Mouse (Mus musculus): Measurements from ENCODE around the gene Pim2. TPM values are rescaled to one million over a fixed set of nuclear protein-coding genes. Genes with fewer than 3 reads are reported as not detected.
A peak's percentile ranks its signal among the peaks of the same experiment; 100 is the strongest.

Gene Pim2
- polyA plus RNA-seq, 1 experiment from 2014 or later, result 5.9 TPM

DNA sequence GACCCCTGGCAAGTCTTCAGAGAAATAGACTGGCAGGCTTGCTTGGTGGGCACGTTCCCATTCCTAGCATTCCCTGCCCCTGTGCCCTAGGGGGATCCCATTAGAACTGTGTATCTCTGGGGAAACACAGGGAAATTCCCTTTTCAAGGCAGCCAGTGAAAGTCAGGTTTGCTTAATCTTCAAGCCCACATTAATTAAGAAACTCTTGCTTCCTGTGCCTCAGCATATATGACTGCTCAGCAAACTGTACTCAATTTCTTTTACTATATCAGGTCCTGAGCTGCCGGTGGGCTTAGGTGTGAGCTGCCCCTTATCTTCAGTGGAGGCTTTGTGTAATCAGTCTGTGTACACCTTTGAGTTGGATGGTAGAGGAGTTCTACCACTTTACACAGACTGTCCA lies 12.3 kb upstream of the Pim2 start:
- 48% methylated on average over 2 of the region's 2 CpGs for WGBS
- Histone ChIP-seq H3K4me2 (no peak overlapping the region), H3K9ac (no peak overlapping the region), H3K27me3 (replicated peaks) (no peaks in the 10 kb centered on the region), H3K9me3 (no peaks in the 10 kb centered on the region), H3K4me1 (0 out of 2 replicates have a peak, but pooled peaks cover 9% of the 10 kb centered on the region), H3K27ac (replicated peaks) (no peak overlapping the region), H3K4me3 (no peak overlapping the region), H3K36me3 (peaks cover 11% of the 10 kb centered on the region)
- ATAC-seq (ENCODE audit: extremely low read depth, insufficient number of reproducible peaks, low FRiP score, low TSS enrichment), result no peak

- 89% methylated on average over 1 of the region's 1 CpGs for WGBS
- H3K4me3 ChIP-seq, result no peak overlapping the region
- H3K9me3 ChIP-seq, result no peaks in the 10 kb centered on the region
- no peak overlapping the region for H3K9ac ChIP-seq
- peaks cover 20% of the 10 kb centered on the region for H3K36me3 ChIP-seq
- H3K27ac ChIP-seq (replicated peaks), result no peak overlapping the region
- H3K4me1 ChIP-seq, result 0 out of 2 replicates have a peak, but pooled peaks cover 9% of the 10 kb centered on the region
- H3K4me2 ChIP-seq, result no peak overlapping the region
- ATAC-seq (ENCODE audit: extremely low read depth, insufficient number of reproducible peaks, low FRiP score, low TSS enrichment), result no peak
- no peaks in the 10 kb centered on the region for H3K27me3 ChIP-seq (replicated peaks)
Measured at GRCm38 (mm10) chrX:7867141-7867540, 10.9 kb upstream of the Pim2 start.

DNA sequence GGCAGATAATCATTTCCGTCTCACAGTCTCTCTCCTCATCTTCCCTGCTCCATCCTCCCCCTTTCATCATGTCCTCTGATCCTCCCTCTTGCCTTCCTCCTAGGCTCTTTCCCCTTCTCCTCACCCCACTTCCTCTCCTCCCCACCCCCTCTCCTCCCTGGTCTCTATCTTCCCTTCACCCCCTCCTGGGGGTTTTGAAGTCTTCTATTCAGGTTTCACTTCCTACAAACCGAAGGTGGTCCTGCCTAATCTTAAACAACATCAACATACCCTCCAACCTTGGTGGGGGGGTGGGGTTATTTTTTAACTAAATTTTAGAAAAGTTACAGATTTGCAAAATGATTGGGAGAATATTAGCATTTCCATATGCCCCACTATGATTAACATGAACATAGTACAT lies 9.6 kb upstream of the Pim2 start:
- no peaks in the 10 kb centered on the region for H3K27me3 ChIP-seq (replicated peaks)
- H3K27ac ChIP-seq (replicated peaks), result no peak overlapping the region
- no peak overlapping the region for H3K9ac ChIP-seq
- ATAC-seq (ENCODE audit: extremely low read depth, insufficient number of reproducible peaks, low FRiP score, low TSS enrichment), result no peak
- peaks cover 30% of the 10 kb centered on the region for H3K36me3 ChIP-seq
- no peaks in the 10 kb centered on the region for H3K9me3 ChIP-seq
- WGBS, result 52% methylated on average over 2 of the region's 2 CpGs
- no peak overlapping the region for H3K4me3 ChIP-seq
- 0 out of 2 replicates have a peak, but pooled peaks cover 9% of the 10 kb centered on the region for H3K4me1 ChIP-seq
- H3K4me2 ChIP-seq, result no peak overlapping the region

DNA sequence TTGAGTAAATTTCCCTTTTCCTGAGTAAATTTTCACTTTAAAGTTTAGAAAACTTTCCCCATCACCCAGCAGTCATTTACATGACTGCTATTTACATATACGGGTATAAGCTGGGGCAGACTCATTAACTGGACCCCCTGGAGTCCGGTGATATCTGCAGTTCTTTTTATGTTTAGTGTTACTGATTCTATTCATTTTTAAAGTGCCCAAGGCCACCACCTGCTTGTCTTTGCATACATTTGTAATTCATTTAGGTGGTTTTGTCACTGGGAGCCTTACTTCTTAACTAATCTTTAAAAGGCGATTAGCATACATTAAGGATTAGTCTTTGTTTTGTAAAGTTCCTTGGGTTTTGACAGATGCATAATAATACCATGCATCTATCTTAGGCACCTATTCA lies 8.2 kb upstream of the Pim2 start:
- Histone ChIP-seq H3K27ac (replicated peaks) (no peak overlapping the region), H3K4me3 (no peak overlapping the region), H3K27me3 (replicated peaks) (no peaks in the 10 kb centered on the region), H3K9ac (no peak overlapping the region), H3K9me3 (no peaks in the 10 kb centered on the region), H3K4me1 (0 out of 2 replicates have a peak, but pooled peaks cover 9% of the 10 kb centered on the region), H3K36me3 (peaks cover 42% of the 10 kb centered on the region), H3K4me2 (no peak overlapping the region)
- 41% methylated on average over 3 of the region's 3 CpGs for WGBS
- ATAC-seq (ENCODE audit: extremely low read depth, insufficient number of reproducible peaks, low FRiP score, low TSS enrichment), result no peak

DNA sequence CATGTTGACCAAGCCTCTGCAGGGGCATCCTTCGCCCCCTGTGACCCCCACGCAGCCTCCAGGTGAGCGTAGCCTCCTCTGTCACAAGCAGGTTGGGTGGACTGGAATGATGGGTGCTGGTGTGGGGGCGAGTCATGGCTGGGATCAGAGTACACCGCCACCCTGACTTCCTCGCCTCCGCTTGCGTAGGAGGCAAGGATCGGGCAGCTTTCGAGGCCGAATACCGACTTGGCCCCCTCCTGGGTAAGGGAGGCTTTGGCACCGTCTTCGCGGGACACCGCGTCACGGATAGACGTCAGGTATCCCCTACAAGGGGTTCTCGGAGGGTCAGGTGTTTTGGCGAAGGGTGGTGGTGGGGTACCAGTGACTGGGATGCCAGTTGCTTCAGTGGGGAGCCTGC lies 433 bp downstream of the Pim2 start:
- 0 out of 2 replicates have a peak, but pooled peaks have one; percentile 51 for ATAC-seq (ENCODE audit: extremely low read depth, insufficient number of reproducible peaks, low FRiP score, low TSS enrichment)
- H3K36me3 ChIP-seq, result peaks cover 24% of the 10 kb centered on the region
- no peak overlapping the region for H3K27ac ChIP-seq (replicated peaks)
- peak overlapping the region; percentile 81 for H3K4me2 ChIP-seq
- H3K4me3 ChIP-seq, result peak overlapping the region; percentile 54
- H3K9me3 ChIP-seq, result no peaks in the 10 kb centered on the region
- peak overlapping the region; percentile 75 for H3K9ac ChIP-seq
- peaks cover 13% of the 10 kb centered on the region; the same call in 1 of the 2 replicates for H3K4me1 ChIP-seq
- no peaks in the 10 kb centered on the region for H3K27me3 ChIP-seq (replicated peaks)
- 13% methylated on average over 21 of the region's 21 CpGs for whole genome bisulfite sequencing

DNA sequence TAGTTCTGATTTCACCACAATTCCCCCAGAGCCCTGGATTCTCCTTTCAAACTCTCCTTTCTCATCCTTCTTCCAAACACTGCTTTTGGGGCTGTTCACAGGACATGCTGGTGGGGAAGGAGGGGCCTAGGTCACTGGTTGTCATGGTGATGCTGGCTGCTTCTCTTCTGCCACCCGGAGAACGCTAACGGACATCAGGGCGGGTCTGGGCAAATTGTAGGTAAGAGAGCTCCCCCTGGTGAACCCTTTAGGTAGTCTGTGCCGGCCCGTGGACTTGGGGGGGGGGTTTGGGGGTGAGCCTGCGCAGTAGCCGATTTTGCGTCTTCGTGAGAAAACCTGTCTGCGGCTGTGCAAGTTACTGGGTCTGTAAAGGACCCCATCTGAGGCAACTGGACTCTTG lies 1.8 kb downstream of the Pim2 start:
- H3K9ac ChIP-seq, result 0 out of 2 replicates have a peak overlapping the region, but pooled peaks have one; percentile 19
- peaks cover 12% of the 10 kb centered on the region; the same call in 1 of the 2 replicates for H3K36me3 ChIP-seq
- H3K4me2 ChIP-seq, result peak overlapping the region; percentile 81
- ATAC-seq (ENCODE audit: extremely low read depth, insufficient number of reproducible peaks, low FRiP score, low TSS enrichment), result no peak
- no peak overlapping the region for H3K27ac ChIP-seq (replicated peaks)
- WGBS, result 5% methylated on average over 11 of the region's 11 CpGs
- peaks cover 15% of the 10 kb centered on the region for H3K4me1 ChIP-seq
- H3K4me3 ChIP-seq, result peak overlapping the region; percentile 23; the same call in 1 of the 2 replicates
- no peaks in the 10 kb centered on the region for H3K27me3 ChIP-seq (replicated peaks)
- H3K9me3 ChIP-seq, result no peaks in the 10 kb centered on the region

GRCm38 (mm10) chrX:7883841-7884567 lies 5.9 kb downstream of the Pim2 start, which contains the start of gene Slc35a2:
Gene Slc35a2 (plus strand): TSS chrX:7884028.
- Histone ChIP-seq H3K4me1 (peaks cover 12% of the 10 kb centered on the region), H3K4me2 (peak within 1 kb of the TSS; percentile 72), H3K27me3 (replicated peaks) (no peaks in the 10 kb centered on the region), H3K9me3 (no peaks in the 10 kb centered on the region), H3K9ac (peak within 1 kb of the TSS; percentile 77), H3K27ac (replicated peaks) (peak within 1 kb of the TSS; percentile 87), H3K36me3 (peaks cover 9% of the 10 kb centered on the region; the same call in 1 of the 2 replicates), H3K4me3 (peak within 1 kb of the TSS; percentile 65)
- WGBS, result 6% methylated on average over 49 of the region's 49 CpGs
- ATAC-seq (ENCODE audit: extremely low read depth, insufficient number of reproducible peaks, low FRiP score, low TSS enrichment), result peak; percentile 85

GRCm38 (mm10) chrX:7898211-7898610 lies 20.1 kb downstream of the Pim2 start:
- no peaks in the 10 kb centered on the region for H3K9me3 ChIP-seq
- no peak overlapping the region for H3K27ac ChIP-seq (replicated peaks)
- peaks cover 10% of the 10 kb centered on the region for H3K4me1 ChIP-seq
- no peaks in the 10 kb centered on the region for H3K27me3 ChIP-seq (replicated peaks)
- no peak for ATAC-seq (ENCODE audit: extremely low read depth, insufficient number of reproducible peaks, low FRiP score, low TSS enrichment)
- peak overlapping the region; percentile 80 for H3K9ac ChIP-seq
- WGBS, result 23% methylated on average over 13 of the region's 13 CpGs
- H3K36me3 ChIP-seq, result peaks cover 30% of the 10 kb centered on the region
- peak overlapping the region; percentile 71 for H3K4me2 ChIP-seq
- peak overlapping the region; percentile 67 for H3K4me3 ChIP-seq

DNA sequence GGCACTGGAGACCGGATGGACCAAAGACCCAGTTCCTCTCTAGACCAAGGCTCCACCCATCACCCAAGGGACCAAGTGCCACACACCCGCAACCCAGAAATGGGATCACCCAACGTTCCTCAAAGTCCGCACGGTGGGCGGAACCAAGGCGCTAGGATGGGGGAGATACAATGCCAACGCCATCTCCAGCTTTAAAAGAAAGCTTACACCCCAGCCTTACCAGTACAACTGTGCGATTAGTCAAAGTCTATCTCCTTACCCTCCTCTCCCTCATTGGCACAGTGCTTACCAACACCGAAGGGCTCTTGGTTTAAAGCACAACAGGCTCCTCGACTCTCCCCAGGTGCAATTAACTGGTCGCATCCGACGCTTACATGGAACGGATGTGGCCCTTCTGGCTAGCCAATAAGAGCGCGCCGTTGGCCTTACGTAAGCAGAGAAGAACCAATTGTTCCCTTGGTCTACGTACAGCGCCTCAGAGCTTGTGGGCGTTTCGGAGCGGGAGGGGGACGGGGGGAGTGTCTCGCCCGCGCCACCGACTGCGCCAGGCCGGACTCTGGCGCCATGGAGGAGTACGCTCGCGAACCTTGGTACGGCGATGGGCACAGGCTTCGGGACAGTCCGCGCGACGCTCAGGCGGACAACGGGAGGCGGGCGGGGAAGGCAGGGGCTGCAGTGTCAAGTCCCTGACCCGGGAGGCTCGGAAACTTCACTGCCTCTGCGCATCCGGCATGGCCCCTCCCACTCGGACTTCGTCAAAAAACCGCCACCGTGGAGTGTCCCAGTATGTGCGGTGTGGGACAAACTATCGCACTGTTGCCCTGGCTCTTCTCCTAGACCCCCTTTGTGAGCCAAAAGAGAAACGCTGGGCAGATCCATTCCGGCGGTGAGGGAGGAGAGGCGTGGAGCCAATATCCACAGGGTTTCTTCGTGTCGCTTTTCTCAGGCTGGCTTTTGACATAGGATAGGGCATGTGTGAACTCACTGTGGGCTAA lies 21.1 kb downstream of the Pim2 start, which contains the start of the genes Pqbp1 and Timm17b:
Gene Pqbp1 (minus strand): TSS at position 390 of the 995 bp plus-strand sequence.
Gene Timm17b (plus strand): TSS at position 478 of the 995 bp plus-strand sequence.
- Histone ChIP-seq H3K27ac (replicated peaks) (peak within 1 kb of the TSS; percentile 82), H3K9ac (peak within 1 kb of the TSS; percentile 82), H3K27me3 (replicated peaks) (no peaks in the 10 kb centered on the region), H3K36me3 (peaks cover 27% of the 10 kb centered on the region), H3K9me3 (no peaks in the 10 kb centered on the region), H3K4me1 (peaks cover 10% of the 10 kb centered on the region), H3K4me2 (peak within 1 kb of the TSS; percentile 71), H3K4me3 (peak within 1 kb of the TSS; percentile 67)
- peak; percentile 98 for ATAC-seq (ENCODE audit: extremely low read depth, insufficient number of reproducible peaks, low FRiP score, low TSS enrichment)
- WGBS, result 7% methylated on average over 62 of the region's 62 CpGs

DNA sequence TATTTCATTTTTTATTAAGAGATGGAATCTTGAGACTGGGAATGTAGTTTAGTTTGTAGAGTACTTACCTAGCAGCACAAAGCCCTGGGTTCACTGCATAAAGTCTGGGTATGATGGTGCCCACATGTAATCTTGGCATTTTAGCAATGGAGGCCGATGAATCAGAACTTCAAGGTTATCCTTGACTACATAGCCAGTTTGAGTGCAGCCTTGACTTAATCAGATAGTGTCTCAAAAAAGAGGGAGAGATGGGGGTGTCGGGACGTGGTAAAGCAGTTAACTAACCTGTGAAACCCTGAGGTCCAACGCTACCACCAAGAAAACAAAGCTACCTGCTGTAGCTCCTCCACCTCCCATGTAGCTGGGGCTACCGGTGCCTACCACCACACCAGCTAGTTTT lies 26.4 kb downstream of the Pim2 start:
- Histone ChIP-seq H3K4me1 (peaks cover 4% of the 10 kb centered on the region; the same call in 1 of the 2 replicates), H3K4me2 (no peak overlapping the region), H3K4me3 (no peak overlapping the region), H3K9ac (no peak overlapping the region), H3K27me3 (replicated peaks) (no peaks in the 10 kb centered on the region), H3K27ac (replicated peaks) (no peak overlapping the region), H3K36me3 (peaks cover 18% of the 10 kb centered on the region), H3K9me3 (no peaks in the 10 kb centered on the region)
- no peak for ATAC-seq (ENCODE audit: extremely low read depth, insufficient number of reproducible peaks, low FRiP score, low TSS enrichment)
- WGBS, result 85% methylated on average over 5 of the region's 5 CpGs

GRCm38 (mm10) chrX:7907735-7908134 lies 29.7 kb downstream of the Pim2 start, which contains the start of gene Gm10491:
Gene Gm10491 (minus strand): TSS chrX:7907835.
- WGBS, result 83% methylated on average over 5 of the region's 5 CpGs
- Histone ChIP-seq H3K4me3 (no peak within 1 kb of the TSS), H3K4me2 (no peak within 1 kb of the TSS), H3K27ac (replicated peaks) (no peak within 1 kb of the TSS), H3K9me3 (no peaks in the 10 kb centered on the region), H3K36me3 (peaks cover 18% of the 10 kb centered on the region), H3K27me3 (replicated peaks) (no peaks in the 10 kb centered on the region), H3K4me1 (no peaks in the 10 kb centered on the region), H3K9ac (no peak within 1 kb of the TSS)
- ATAC-seq (ENCODE audit: extremely low read depth, insufficient number of reproducible peaks, low FRiP score, low TSS enrichment), result no peak

Measured in heart, embryonic 13.5 days (tissue).